16 mouse cellular contexts compared by ENCODE assay signal in genomic region chr7:6143991-6144531, GRCm38 (mm10). TPM values are rescaled to one million over a fixed set of nuclear protein-coding genes. Genes with fewer than 3 reads are reported as not detected.
DNase-seq lines count a peak whose midpoint lies in the region; ATAC-seq and TF ChIP-seq lines count a peak whose summit lies in the region.
"Had no signal": no experiment of that assay in that cellular context is flagged by ENCODE, and none has a peak within 500 bp of the region (broad histone marks: within the 10 kb centered on the region; RNA-seq: fewer than 3 reads in every experiment).

No protein-coding gene starts in this region.

- H3K9ac ChIP-seq in heart, postnatal 0 days (replicated peaks; ENCODE audit: low read depth, low read length), result no peak overlapping the region
- H3K9ac ChIP-seq in heart, adult 2 months (ENCODE audit: low read depth, low read length), result no peak overlapping the region; the same call in 1 of the 2 replicates
- H3K9ac ChIP-seq in liver, embryonic 15.5 days, result no peak overlapping the region
- H3K9ac ChIP-seq: lung, embryonic 14.5 days had no signal

- peaks cover 9% of the 10 kb centered on the region for H3K79me2 ChIP-seq in heart, adult 2 months (replicated peaks; ENCODE audit: control insufficient read depth, insufficient read depth, low read length)

- no peak for TF ChIP-seq CTCF in heart, postnatal 0 days (IDR thresholded peaks at IDR 0.05; ENCODE audit: low read depth)
- no peak for TF ChIP-seq CTCF in heart, adult 2 months (IDR thresholded peaks at IDR 0.05)
- no peak for TF ChIP-seq CTCF in thymus, adult 2 months (IDR thresholded peaks at IDR 0.05; ENCODE audit: borderline replicate concordance, control insufficient read depth, extremely low read depth, insufficient read depth, low read length, poor library complexity)

- 15% methylated on average over 2 of the region's 2 CpGs for WGBS in heart, postnatal 0 days
- 17% methylated on average over 2 of the region's 2 CpGs for WGBS in heart, adult 2 months
- WGBS in liver, embryonic 15.5 days (ENCODE audit: insufficient replicate concordance), result 36% methylated on average over 2 of the region's 2 CpGs
- 81% methylated on average over 2 of the region's 2 CpGs for WGBS in thymus, adult 2 months

- TF ChIP-seq EP300 in heart, postnatal 0 days (IDR thresholded peaks at IDR 0.05; ENCODE audit: low read depth), result no peak
- TF ChIP-seq EP300 in heart, adult 2 months (IDR thresholded peaks at IDR 0.05; ENCODE audit: insufficient read depth, low read depth, low read length), result no peak

- H3K4me1 ChIP-seq in heart, postnatal 0 days (ENCODE audit: control insufficient read depth, insufficient read depth), result peaks cover 58% of the 10 kb centered on the region
- peaks cover 35% of the 10 kb centered on the region for H3K4me1 ChIP-seq in heart, adult 2 months (ENCODE audit: control insufficient read depth, insufficient read depth, low read length)
- H3K4me1 ChIP-seq in liver, embryonic 15.5 days (replicated peaks), result peaks cover 54% of the 10 kb centered on the region
- H3K4me1 ChIP-seq in thymus, adult 2 months (replicated peaks; ENCODE audit: control insufficient read depth, insufficient read depth, low read length), result peaks cover 10% of the 10 kb centered on the region; the same call in 1 of the 2 replicates

- peak; percentile 41 for DNase-seq in heart, postnatal 0 days (ENCODE audit: low spot score)
- DNase-seq in heart, adult 2 months, result no peak
- DNase-seq in Muller cell, postnatal 12 days (ENCODE audit: inconsistent ontology term), result peak; percentile 75
- peak; percentile 62 for DNase-seq in adipocyte (ENCODE audit: low spot score)
- DNase-seq in thymus, adult 2 months, result no peak
- DNase-seq in layer of hippocampus, adult 11-12 months (ENCODE audit: low spot score), result no peak
- DNase-seq: cerebellum, adult 8-10 months; gastrocnemius, postnatal 25 days; kidney, adult 18-20 months; lung, embryonic 14.5 days; retina, postnatal 1 day; thymus, postnatal 36 days had no signal

- intact Hi-C loops in heart, adult 2 months (cut with DNase I), result loop anchor here (10.0 kb wide), 1 partner anchor 1489 kb away; the partner anchor contains the start of gene Ppp6r1

- H3K4me2 ChIP-seq in heart, postnatal 0 days (ENCODE audit: low read depth, low read length), result peak overlapping the region; percentile 14; the same call in 1 of the 2 replicates
- H3K4me2 ChIP-seq in liver, embryonic 15.5 days, result no peak overlapping the region
- H3K4me2 ChIP-seq: lung, embryonic 14.5 days had no signal

- TF ChIP-seq POLR2A in heart, adult 2 months (IDR thresholded peaks at IDR 0.05; ENCODE audit: insufficient read depth, low read depth, low read length), result no peak
- TF ChIP-seq POLR2A in thymus, adult 2 months (IDR thresholded peaks at IDR 0.05; ENCODE audit: control insufficient read depth, extremely low read depth, insufficient read depth, low read length, poor library complexity), result no peak

- H3K27ac ChIP-seq in heart, postnatal 0 days (ENCODE audit: low read depth), result peak overlapping the region; percentile 76
- no peak overlapping the region; the same call in 1 of the 2 replicates for H3K27ac ChIP-seq in heart, adult 2 months
- no peak overlapping the region for H3K27ac ChIP-seq in liver, embryonic 15.5 days (replicated peaks)
- no peak overlapping the region for H3K27ac ChIP-seq in thymus, adult 2 months (ENCODE audit: control insufficient read depth, insufficient read depth, low read length)

- no peak overlapping the region for H3K4me3 ChIP-seq in heart, postnatal 0 days (ENCODE audit: low read depth, low read length)
- H3K4me3 ChIP-seq in heart, adult 2 months, result no peak overlapping the region
- no peak overlapping the region for H3K4me3 ChIP-seq in liver, embryonic 15.5 days (replicated peaks)
- no peak overlapping the region for H3K4me3 ChIP-seq in thymus, adult 2 months (ENCODE audit: control insufficient read depth, insufficient read depth, low read length)

- ATAC-seq in heart, postnatal 0 days (ENCODE audit: insufficient read depth, low read depth), result peak; percentile 62
- ATAC-seq in liver, embryonic 15.5 days (ENCODE audit: insufficient read depth), result peak; percentile 43; the same call in 1 of the 2 replicates
- ATAC-seq in cerebellum, adult (ENCODE audit: insufficient number of reproducible peaks, low FRiP score, low TSS enrichment), result no peak

- no peaks in the 10 kb centered on the region for H3K9me3 ChIP-seq in heart, postnatal 0 days (replicated peaks; ENCODE audit: control insufficient read depth, low read length)
- H3K9me3 ChIP-seq in liver, embryonic 15.5 days (replicated peaks), result no peaks in the 10 kb centered on the region

- H3K27me3 ChIP-seq in heart, postnatal 0 days (ENCODE audit: control insufficient read depth, insufficient read depth, low read length), result no peaks in the 10 kb centered on the region
- no peaks in the 10 kb centered on the region for H3K27me3 ChIP-seq in heart, adult 2 months (ENCODE audit: control insufficient read depth, insufficient read depth, low read length)
- H3K27me3 ChIP-seq in liver, embryonic 15.5 days, result no peaks in the 10 kb centered on the region
- no peaks in the 10 kb centered on the region for H3K27me3 ChIP-seq in thymus, adult 2 months (ENCODE audit: control insufficient read depth, insufficient read depth, low read length)

- H3K36me3 ChIP-seq in heart, postnatal 0 days (replicated peaks; ENCODE audit: control insufficient read depth, insufficient read depth, low read length), result peaks cover 12% of the 10 kb centered on the region; the same call in 1 of the 2 replicates
- peaks cover 10% of the 10 kb centered on the region for H3K36me3 ChIP-seq in heart, adult 2 months (ENCODE audit: control insufficient read depth, insufficient read depth, low read length)
- peaks cover 8% of the 10 kb centered on the region for H3K36me3 ChIP-seq in liver, embryonic 15.5 days (replicated peaks)
- no peaks in the 10 kb centered on the region for H3K36me3 ChIP-seq in thymus, adult 2 months (ENCODE audit: control insufficient read depth, insufficient read depth, low read length)

RNA-seq across cellular contexts. Expression of gene Zfp787, which starts 11.7 kb away (rescaled TPM):
- 84.1 and 86.2 TPM in 2 replicates for total RNA-seq in heart, postnatal 0 days (2014; rRNA removed; ENCODE audit: low replicate concordance)
- 37.6 and 38.5 TPM in 2 replicates for polyA plus RNA-seq in heart, postnatal 0 days (2015; fragmentation: Nextera tagmentation; extraction: Ambion mirVana)
- 10 to 100 TPM; 28.4 to 35.2 TPM for total RNA-seq in heart, adult 2 months (2021)
- 29.6 and 32.5 TPM in 2 replicates for polyA plus RNA-seq in heart, adult 2 months (2012; rRNA removed)
- polyA plus RNA-seq in liver, embryonic 15.5 days (2015; fragmentation: Nextera tagmentation; extraction: Ambion mirVana), result 9.8 and 10.1 TPM in 2 replicates
- polyA plus RNA-seq in thymus, adult 2 months (2012; rRNA removed), result 58.2 and 62.9 TPM in 2 replicates

RNA-seq across cellular contexts. Expression of gene Zfp444, which starts 28.0 kb away (rescaled TPM):
- total RNA-seq in heart, postnatal 0 days (2014; rRNA removed; ENCODE audit: low replicate concordance), result 24.2 and 58.7 TPM in 2 replicates
- 20.7 and 28.0 TPM in 2 replicates for polyA plus RNA-seq in heart, postnatal 0 days (2015; fragmentation: Nextera tagmentation; extraction: Ambion mirVana)
- 10 to 100 TPM; 11.0 to 12.7 TPM for total RNA-seq in heart, adult 2 months (2021)
- 8.1 and 10.9 TPM in 2 replicates for polyA plus RNA-seq in heart, adult 2 months (2012; rRNA removed)
- 18.2 and 22.2 TPM in 2 replicates for polyA plus RNA-seq in liver, embryonic 15.5 days (2015; fragmentation: Nextera tagmentation; extraction: Ambion mirVana)
- polyA plus RNA-seq in thymus, adult 2 months (2012; rRNA removed), result 73.1 and 78.6 TPM in 2 replicates

RNA-seq across cellular contexts. Expression of gene Galp, which starts 52.8 kb away (rescaled TPM):
- total RNA-seq in heart, postnatal 0 days (2014; rRNA removed; ENCODE audit: low replicate concordance), result not detected in 2 replicates
- not detected in 2 replicates for polyA plus RNA-seq in heart, postnatal 0 days (2015; fragmentation: Nextera tagmentation; extraction: Ambion mirVana)
- not detected for total RNA-seq in heart, adult 2 months (2021)
- not detected in 2 replicates for polyA plus RNA-seq in heart, adult 2 months (2012; rRNA removed)
- polyA plus RNA-seq in liver, embryonic 15.5 days (2015; fragmentation: Nextera tagmentation; extraction: Ambion mirVana), result not detected in 2 replicates
- 0.32 TPM in 1 of 2 replicates, not detected in the other for polyA plus RNA-seq in thymus, adult 2 months (2012; rRNA removed)
- total RNA-seq: ES-E14; gastrocnemius, postnatal 25 days; layer of hippocampus, postnatal 25 days had no signal
- polyA plus RNA-seq: lung, embryonic 14.5 days had no signal

Comparison
In these comparisons a context has a peak if more than half of its experiments do, and no peak if none do; other contexts are left out.
1. DNase-seq: peak in heart, postnatal 0 days (single experiment), Muller cell, postnatal 12 days (single experiment) and adipocyte (single experiment); none in heart, adult 2 months (0 of 2), thymus, adult 2 months (single experiment) and layer of hippocampus, adult 11-12 months (single experiment).